Mouse (Mus musculus) yolk sac, embryonic 10.5 days (tissue): ENCODE measurements around the gene Sphk2.
A peak's percentile ranks its signal among the peaks of the same experiment; 100 is the strongest.

Experiments used
- DNase-seq: peaks from one replicate; pipeline ENCODE4 v3.0.0-alpha.2; 2017; ENCODE audit warnings: low spot score

Sphk2 gene

GRCm38 (mm10) chr7:45723781-45724180 is 6.0 kb upstream of the Sphk2 start:
- no peak for DNase-seq

DNA sequence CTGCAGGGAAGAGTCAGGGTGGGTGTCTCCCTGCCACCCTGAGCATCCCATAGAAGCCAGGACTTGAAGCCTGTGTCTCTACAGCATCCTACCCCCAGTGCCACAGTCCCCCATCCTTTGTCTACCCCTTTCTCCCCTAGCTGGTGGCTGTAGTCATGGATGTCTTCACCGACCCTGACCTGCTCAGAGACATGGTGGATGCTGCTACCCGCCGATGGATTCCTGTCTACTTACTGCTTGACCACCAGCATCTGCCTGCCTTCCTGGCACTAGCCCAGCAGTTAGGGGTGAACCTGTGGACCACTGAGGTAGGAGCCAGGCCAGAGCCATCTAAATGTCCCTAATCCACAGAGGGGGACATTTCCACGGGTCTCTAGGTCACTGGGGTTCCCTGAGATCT is 5.5 kb upstream of the Sphk2 start:
- DNase-seq: no peak

- DNase-seq: no peak
Measured at GRCm38 (mm10) chr7:45722348-45722713, 4.5 kb upstream of the Sphk2 start.

DNA sequence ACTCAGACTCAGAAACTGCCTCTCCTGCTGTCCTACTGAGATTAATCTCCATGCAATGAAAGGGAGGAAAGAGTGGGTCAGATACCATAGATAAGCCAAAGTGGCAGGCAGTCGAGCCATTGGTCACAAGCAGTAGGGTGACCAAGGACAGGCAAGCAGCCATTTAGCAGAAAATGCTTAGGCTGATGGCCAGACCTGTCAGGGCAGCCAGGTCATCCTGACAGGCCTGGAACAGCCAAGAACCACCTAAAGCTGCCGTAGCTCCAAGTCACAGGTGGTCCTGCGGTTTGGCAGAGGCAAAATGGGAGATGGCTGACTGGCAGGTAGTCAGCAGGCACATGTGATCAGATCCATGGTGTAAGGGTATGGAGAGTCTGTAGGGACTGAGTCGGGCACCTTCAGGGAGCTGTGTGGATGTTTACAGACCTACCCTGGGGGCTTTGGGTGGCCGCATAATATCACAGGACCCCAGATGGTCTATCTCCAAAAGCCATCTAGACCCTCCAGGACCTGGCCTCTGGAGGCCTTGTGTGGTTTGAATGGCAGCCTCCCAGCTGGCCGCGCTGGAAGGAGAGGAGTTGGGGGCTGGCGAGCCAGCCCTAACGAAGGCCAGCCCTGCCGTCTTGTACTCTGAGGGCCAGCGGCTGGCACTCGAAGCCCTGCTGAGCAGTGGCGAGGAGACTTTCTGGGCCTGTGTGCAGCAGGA is 4.0 kb upstream of the Sphk2 start:
- no peak for DNase-seq

- no peak for DNase-seq
Measured at GRCm38 (mm10) chr7:45721234-45721571, 3.4 kb upstream of the Sphk2 start.

DNA sequence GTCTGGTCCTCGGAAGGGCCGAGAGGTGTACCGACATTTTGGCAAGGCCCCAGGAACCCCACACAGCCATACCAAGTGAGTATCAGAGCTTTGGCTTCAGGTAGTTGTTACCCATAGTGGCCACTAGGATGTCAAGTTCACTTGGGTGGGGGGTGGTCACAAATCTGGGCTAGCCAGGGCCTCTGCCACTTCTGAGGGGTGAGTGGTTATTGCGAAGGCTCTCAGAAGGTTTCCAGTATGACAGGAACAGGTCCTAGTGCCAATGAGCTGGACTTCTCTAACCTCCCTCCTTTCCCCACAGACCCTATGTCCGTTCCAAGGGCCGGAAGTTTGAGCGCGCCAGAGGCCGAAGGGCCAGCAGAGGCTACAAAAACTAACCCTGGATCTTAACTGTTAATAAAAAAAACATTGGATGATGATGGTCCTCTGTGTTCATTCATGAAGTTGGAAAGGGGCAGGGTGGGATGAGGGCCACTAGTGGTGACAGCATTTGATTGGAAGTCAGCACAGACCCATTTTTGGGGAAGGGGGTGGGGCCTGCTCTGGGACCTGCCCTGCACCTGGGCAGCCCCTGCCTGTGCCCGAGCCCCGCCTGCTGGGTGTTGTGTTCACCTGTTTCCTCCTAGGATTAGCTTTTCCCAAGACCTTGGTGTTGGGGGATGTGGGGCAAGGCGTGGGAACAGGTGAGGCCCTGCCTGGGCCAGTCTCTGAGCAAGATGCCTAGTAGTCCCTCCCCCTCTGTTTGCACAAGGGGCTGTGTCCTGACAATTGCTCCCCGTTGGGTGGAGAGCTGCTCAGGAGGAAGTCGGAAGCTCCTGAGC is 2.8 kb upstream of the Sphk2 start, which contains the start of gene Fam83e:
Gene Fam83e (plus strand): TSS at position 800 of the 821 bp plus-strand sequence.
- no peak for DNase-seq

- no peak for DNase-seq
Measured at GRCm38 (mm10) chr7:45719738-45720412, 2.1 kb upstream of the Sphk2 start.

DNA sequence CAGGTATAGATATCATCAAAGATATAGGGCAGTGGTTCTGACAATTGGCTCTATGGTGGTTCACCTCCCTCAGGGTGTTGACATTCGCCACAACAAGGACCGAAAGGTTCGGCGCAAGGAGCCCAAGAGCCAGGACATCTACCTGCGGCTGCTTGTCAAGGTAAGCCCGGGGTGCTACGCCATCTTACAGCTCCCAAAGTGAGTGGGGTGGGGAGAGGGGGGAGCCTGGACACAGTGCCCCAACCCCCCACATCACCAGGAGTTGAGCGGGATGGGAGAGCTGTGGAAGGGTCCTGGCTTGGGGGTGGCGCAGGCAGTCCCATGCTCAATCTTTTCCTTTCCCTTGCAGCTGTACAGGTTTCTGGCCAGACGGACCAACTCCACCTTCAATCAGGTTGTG is 1.4 kb upstream of the Sphk2 start:
- DNase-seq: no peak

DNA sequence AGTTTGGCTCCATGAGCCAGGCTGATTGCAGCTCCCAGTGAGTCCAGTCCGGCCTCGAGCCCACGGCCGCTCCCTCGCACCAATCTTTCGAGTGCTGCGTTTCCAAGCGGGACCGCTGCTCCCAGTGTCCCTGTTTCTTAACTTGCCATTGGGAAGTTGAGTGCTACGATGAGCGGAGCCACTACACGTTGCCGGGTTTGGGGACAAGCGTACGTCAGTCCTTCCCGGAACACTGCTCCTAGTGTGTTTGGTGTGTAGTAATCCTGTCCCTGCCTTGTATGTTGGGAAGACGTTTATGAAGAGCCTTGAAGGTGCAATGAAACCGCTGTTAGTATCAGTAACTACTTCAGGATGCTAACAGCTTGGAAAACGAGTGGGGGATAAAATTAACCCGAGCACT is 529 bp upstream of the Sphk2 start:
- DNase-seq: no peak

DNA sequence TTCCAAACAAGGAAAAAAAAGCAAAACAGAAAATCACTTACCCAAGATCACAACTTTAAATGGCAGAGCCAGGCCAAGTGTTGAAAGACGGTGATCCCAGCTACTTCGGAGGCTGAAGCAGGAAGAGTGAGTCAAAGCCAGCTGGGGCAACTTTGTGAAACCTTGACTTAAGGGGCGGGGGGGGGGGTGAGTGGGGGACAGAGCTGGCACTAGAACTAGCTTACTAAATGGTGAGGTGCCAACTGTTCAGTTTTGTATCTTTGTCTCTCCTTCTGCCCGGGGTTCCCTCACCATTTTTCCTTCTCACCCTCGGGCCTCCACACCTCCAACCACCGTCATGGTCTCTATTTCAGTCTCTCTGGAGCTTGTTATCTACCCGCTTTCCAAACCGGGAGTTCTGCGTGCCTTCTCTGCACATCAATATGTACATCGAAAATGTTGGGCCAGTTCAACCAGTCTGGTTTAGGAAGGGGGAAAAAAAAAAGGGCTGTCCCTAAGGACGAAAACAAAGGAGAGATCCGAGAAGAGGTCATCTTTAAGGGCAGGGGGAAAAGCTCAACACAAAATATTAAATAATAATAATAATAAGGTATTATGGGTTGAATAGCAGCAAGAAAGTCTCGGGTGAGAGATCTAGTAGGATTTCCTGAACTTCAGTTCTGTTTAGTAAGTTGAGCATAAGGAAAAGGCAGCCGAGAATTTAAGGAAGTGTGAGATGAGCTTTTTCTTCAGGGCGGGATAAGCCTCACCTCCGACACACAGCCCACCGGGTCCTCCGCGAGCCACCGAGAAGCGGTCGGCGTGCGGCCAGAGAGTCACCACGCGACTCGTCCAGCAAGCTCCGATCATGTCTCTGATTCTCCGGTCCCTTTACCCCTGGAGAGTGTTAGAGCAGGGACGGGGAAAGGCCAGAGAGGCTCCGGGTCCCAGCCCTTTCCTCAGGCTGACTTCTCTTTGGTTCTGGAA is 567 bp downstream of the Sphk2 start:
- DNase-seq: no peak

- no peak for DNase-seq
Measured at GRCm38 (mm10) chr7:45716460-45716857, 1.3 kb downstream of the Sphk2 start.

- DNase-seq: no peak
Measured at GRCm38 (mm10) chr7:45715741-45716459, 1.9 kb downstream of the Sphk2 start.

DNA sequence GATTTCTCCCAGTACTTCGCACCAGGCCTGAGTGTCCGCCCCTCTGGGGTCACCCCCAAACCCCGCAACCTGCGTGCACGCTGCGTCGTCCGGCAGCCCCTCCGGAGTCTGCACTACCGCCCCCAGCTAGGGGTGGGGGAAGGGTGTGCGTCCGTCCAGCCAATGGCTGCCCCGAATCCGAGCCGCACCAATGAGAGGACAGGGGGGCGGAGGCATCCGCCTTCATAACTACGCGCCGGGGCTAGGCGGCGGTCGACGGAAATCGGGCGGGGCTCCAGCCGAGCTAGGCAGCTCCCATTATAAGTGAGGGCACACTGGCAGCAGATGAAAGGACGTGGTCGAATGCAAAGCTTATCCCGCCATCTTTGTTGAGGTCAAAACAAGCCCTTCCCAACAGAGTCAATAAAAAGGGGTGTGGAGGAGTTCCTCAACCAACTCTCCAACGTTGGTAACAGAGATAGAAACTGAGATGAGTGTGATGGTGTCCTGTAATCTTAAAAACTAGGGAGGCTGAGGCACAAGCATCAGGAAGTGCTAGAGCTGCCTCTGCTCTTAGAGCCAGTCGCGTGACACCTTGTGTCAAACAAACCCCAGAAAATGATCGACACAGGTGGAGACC is 2.6 kb downstream of the Sphk2 start, which contains the start of gene Rpl18:
Gene Rpl18 (plus strand): TSS at position 368 of the 619 bp plus-strand sequence.
- peak; percentile 97 for DNase-seq

DNA sequence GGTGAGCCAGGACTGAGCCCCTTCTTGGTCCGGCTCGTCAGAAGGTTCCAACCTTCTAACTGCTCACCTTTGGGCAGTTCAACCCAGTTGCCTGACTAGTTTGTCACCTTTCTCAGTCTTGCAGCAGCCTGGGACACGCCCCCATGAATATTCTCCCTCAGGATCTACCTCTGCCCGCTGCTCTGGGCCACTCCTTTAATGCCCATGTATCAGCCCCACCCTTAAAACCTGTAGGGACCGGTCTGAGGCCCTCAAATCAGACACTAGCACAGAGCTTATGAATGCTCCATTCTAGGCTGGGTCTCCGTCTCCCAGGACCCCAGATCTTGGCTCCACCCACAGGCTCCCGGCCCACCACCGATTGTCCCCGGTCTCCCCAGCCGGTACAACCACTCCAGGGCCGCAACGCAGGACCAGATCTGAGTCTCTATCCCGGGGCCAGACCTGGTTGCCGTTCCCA is 3.1 kb downstream of the Sphk2 start:
- no peak for DNase-seq

- no peak for DNase-seq
Measured at GRCm38 (mm10) chr7:45713881-45714520, 3.8 kb downstream of the Sphk2 start.

GRCm38 (mm10) chr7:45713396-45713795 is 4.4 kb downstream of the Sphk2 start:
- no peak for DNase-seq

- peak; percentile 79 for DNase-seq
Measured at GRCm38 (mm10) chr7:45712022-45712757, 5.6 kb downstream of the Sphk2 start.

DNA sequence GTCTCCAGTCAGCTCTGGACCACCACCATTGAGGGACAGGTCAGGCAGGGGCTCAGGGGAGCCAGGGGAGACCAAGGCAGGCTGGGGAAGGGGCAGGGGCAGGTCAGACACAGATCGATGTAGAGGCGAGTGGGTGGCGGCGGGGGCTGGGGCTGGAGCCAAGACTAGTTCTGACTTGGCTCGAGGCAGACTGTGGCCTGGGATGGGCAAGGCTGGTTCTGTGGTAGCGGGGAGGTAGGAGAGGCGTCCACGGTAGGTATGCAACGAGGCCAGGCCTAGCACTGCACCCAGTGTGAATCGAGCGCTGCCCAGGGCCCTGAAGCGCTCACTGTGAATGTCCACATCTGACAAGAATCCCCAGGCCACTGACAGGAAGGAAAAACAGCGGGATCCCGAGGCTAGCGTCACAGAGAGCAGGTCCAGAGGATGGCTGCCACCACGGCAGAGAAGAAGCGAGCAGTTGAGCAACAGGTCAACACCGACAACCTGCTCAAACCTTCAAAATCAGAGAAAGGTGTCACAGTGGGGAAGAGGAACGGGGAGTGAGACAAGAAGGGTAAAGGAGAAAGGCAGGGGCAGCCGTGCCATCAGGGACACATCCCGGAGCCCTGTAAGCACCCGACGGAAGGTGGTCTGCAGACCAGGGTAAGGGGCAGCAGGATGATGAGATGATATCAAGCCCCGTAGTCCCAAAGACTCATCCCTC is 6.3 kb downstream of the Sphk2 start:
- no peak for DNase-seq
